Mouse (Mus musculus): Measurements from ENCODE around the gene Prep. TPM values are rescaled to one million over a fixed set of nuclear protein-coding genes. Genes with fewer than 3 reads are reported as not detected.

The Prep gene
- polyA plus RNA-seq, 1 experiment from 2014 or later = 26.9 TPM

GRCm38 (mm10) chr10:45104098-45104497, 37.1 kb downstream of the Prep start:
- H3K9ac ChIP-seq (ENCODE audit: low read depth, low read length) = no peak overlapping the region
- WGBS = 28% methylated on average over 7 of the region's 7 CpGs
- H3K4me2 ChIP-seq (ENCODE audit: low read length) = no peak overlapping the region
- H3K9me3 ChIP-seq (ENCODE audit: control insufficient read depth, low read length) = no peaks in the 10 kb centered on the region
- peaks cover 2% of the 10 kb centered on the region; the same call in 1 of the 2 replicates for H3K36me3 ChIP-seq (ENCODE audit: control insufficient read depth, insufficient read depth, low read length)
- peaks cover 11% of the 10 kb centered on the region for H3K4me1 ChIP-seq (ENCODE audit: control insufficient read depth, insufficient read depth, low read depth, low read length)
- ATAC-seq = peak; percentile 64
- no peak overlapping the region for H3K4me3 ChIP-seq (ENCODE audit: low read length)
- H3K27ac ChIP-seq (ENCODE audit: low read depth, low read length) = peak overlapping the region; percentile 50; the same call in 1 of the 2 replicates
- no peaks in the 10 kb centered on the region for H3K27me3 ChIP-seq (replicated peaks; ENCODE audit: control insufficient read depth, insufficient read depth, low read length)

GRCm38 (mm10) chr10:45104535-45105079, 37.6 kb downstream of the Prep start:
- no peak for ATAC-seq
- Histone ChIP-seq H3K9ac (ENCODE audit: low read depth, low read length) (no peak overlapping the region), H3K36me3 (ENCODE audit: control insufficient read depth, insufficient read depth, low read length) (no peaks in the 10 kb centered on the region), H3K27ac (ENCODE audit: low read depth, low read length) (no peak overlapping the region), H3K4me2 (ENCODE audit: low read length) (no peak overlapping the region), H3K9me3 (ENCODE audit: control insufficient read depth, low read length) (no peaks in the 10 kb centered on the region), H3K4me1 (ENCODE audit: control insufficient read depth, insufficient read depth, low read depth, low read length) (peaks cover 11% of the 10 kb centered on the region), H3K4me3 (ENCODE audit: low read length) (no peak overlapping the region), H3K27me3 (replicated peaks; ENCODE audit: control insufficient read depth, insufficient read depth, low read length) (no peaks in the 10 kb centered on the region)
- WGBS = 49% methylated on average over 4 of the region's 4 CpGs

GRCm38 (mm10) chr10:45106541-45106940, 39.5 kb downstream of the Prep start:
- H3K36me3 ChIP-seq (ENCODE audit: control insufficient read depth, insufficient read depth, low read length) = no peaks in the 10 kb centered on the region
- H3K27me3 ChIP-seq (replicated peaks; ENCODE audit: control insufficient read depth, insufficient read depth, low read length) = no peaks in the 10 kb centered on the region
- ATAC-seq = no peak
- no peaks in the 10 kb centered on the region for H3K9me3 ChIP-seq (ENCODE audit: control insufficient read depth, low read length)
- WGBS = 92% methylated on average over 4 of the region's 4 CpGs
- H3K4me3 ChIP-seq (ENCODE audit: low read length) = no peak overlapping the region
- H3K4me2 ChIP-seq (ENCODE audit: low read length) = no peak overlapping the region
- H3K9ac ChIP-seq (ENCODE audit: low read depth, low read length) = no peak overlapping the region
- H3K27ac ChIP-seq (ENCODE audit: low read depth, low read length) = no peak overlapping the region
- H3K4me1 ChIP-seq (ENCODE audit: control insufficient read depth, insufficient read depth, low read depth, low read length) = peaks cover 11% of the 10 kb centered on the region

GRCm38 (mm10) chr10:45107313-45107712, 40.3 kb downstream of the Prep start:
- Histone ChIP-seq H3K4me2 (ENCODE audit: low read length) (no peak overlapping the region), H3K27ac (ENCODE audit: low read depth, low read length) (no peak overlapping the region), H3K4me1 (ENCODE audit: control insufficient read depth, insufficient read depth, low read depth, low read length) (peaks cover 11% of the 10 kb centered on the region), H3K9ac (ENCODE audit: low read depth, low read length) (no peak overlapping the region), H3K36me3 (ENCODE audit: control insufficient read depth, insufficient read depth, low read length) (peaks cover 4% of the 10 kb centered on the region; the same call in 1 of the 2 replicates), H3K27me3 (replicated peaks; ENCODE audit: control insufficient read depth, insufficient read depth, low read length) (no peaks in the 10 kb centered on the region), H3K4me3 (ENCODE audit: low read length) (no peak overlapping the region), H3K9me3 (ENCODE audit: control insufficient read depth, low read length) (no peaks in the 10 kb centered on the region)
- ATAC-seq = no peak
- 95% methylated on average over 2 of the region's 2 CpGs for WGBS

GRCm38 (mm10) chr10:45109041-45109440, 42.0 kb downstream of the Prep start:
- WGBS = 92% methylated on average over 8 of the region's 8 CpGs
- H3K4me2 ChIP-seq (ENCODE audit: low read length) = no peak overlapping the region
- peaks cover 4% of the 10 kb centered on the region; the same call in 1 of the 2 replicates for H3K36me3 ChIP-seq (ENCODE audit: control insufficient read depth, insufficient read depth, low read length)
- H3K27me3 ChIP-seq (replicated peaks; ENCODE audit: control insufficient read depth, insufficient read depth, low read length) = no peaks in the 10 kb centered on the region
- no peaks in the 10 kb centered on the region for H3K9me3 ChIP-seq (ENCODE audit: control insufficient read depth, low read length)
- no peak overlapping the region for H3K4me3 ChIP-seq (ENCODE audit: low read length)
- no peak overlapping the region for H3K27ac ChIP-seq (ENCODE audit: low read depth, low read length)
- no peak overlapping the region for H3K9ac ChIP-seq (ENCODE audit: low read depth, low read length)
- ATAC-seq = no peak
- H3K4me1 ChIP-seq (ENCODE audit: control insufficient read depth, insufficient read depth, low read depth, low read length) = peaks cover 3% of the 10 kb centered on the region

- no peak overlapping the region for H3K27ac ChIP-seq (ENCODE audit: low read depth, low read length)
- no peak overlapping the region for H3K4me2 ChIP-seq (ENCODE audit: low read length)
- H3K4me1 ChIP-seq (ENCODE audit: control insufficient read depth, insufficient read depth, low read depth, low read length) = no peaks in the 10 kb centered on the region
- no peaks in the 10 kb centered on the region for H3K27me3 ChIP-seq (replicated peaks; ENCODE audit: control insufficient read depth, insufficient read depth, low read length)
- no peaks in the 10 kb centered on the region for H3K9me3 ChIP-seq (ENCODE audit: control insufficient read depth, low read length)
- 89% methylated on average over 6 of the region's 6 CpGs for WGBS
- H3K9ac ChIP-seq (ENCODE audit: low read depth, low read length) = no peak overlapping the region
- H3K4me3 ChIP-seq (ENCODE audit: low read length) = no peak overlapping the region
- H3K36me3 ChIP-seq (ENCODE audit: control insufficient read depth, insufficient read depth, low read length) = peaks cover 4% of the 10 kb centered on the region
- no peak for ATAC-seq
These were observed 43.0 kb downstream of the Prep start for GRCm38 (mm10) chr10:45109974-45110373.

- H3K4me3 ChIP-seq (ENCODE audit: low read length) = no peak overlapping the region
- no peak overlapping the region for H3K4me2 ChIP-seq (ENCODE audit: low read length)
- H3K36me3 ChIP-seq (ENCODE audit: control insufficient read depth, insufficient read depth, low read length) = peaks cover 16% of the 10 kb centered on the region
- H3K27me3 ChIP-seq (replicated peaks; ENCODE audit: control insufficient read depth, insufficient read depth, low read length) = no peaks in the 10 kb centered on the region
- H3K27ac ChIP-seq (ENCODE audit: low read depth, low read length) = no peak overlapping the region
- H3K9me3 ChIP-seq (ENCODE audit: control insufficient read depth, low read length) = no peaks in the 10 kb centered on the region
- WGBS = 77% methylated on average over 11 of the region's 11 CpGs
- H3K4me1 ChIP-seq (ENCODE audit: control insufficient read depth, insufficient read depth, low read depth, low read length) = no peaks in the 10 kb centered on the region
- no peak overlapping the region for H3K9ac ChIP-seq (ENCODE audit: low read depth, low read length)
- ATAC-seq = no peak
These were observed 45.9 kb downstream of the Prep start for GRCm38 (mm10) chr10:45112927-45113326.

- H3K4me2 ChIP-seq (ENCODE audit: low read length) = no peak overlapping the region
- peaks cover 16% of the 10 kb centered on the region for H3K36me3 ChIP-seq (ENCODE audit: control insufficient read depth, insufficient read depth, low read length)
- peak; percentile 72 for ATAC-seq
- no peak overlapping the region for H3K9ac ChIP-seq (ENCODE audit: low read depth, low read length)
- H3K4me3 ChIP-seq (ENCODE audit: low read length) = no peak overlapping the region
- H3K27me3 ChIP-seq (replicated peaks; ENCODE audit: control insufficient read depth, insufficient read depth, low read length) = no peaks in the 10 kb centered on the region
- H3K9me3 ChIP-seq (ENCODE audit: control insufficient read depth, low read length) = no peaks in the 10 kb centered on the region
- no peak overlapping the region for H3K27ac ChIP-seq (ENCODE audit: low read depth, low read length)
- no peaks in the 10 kb centered on the region for H3K4me1 ChIP-seq (ENCODE audit: control insufficient read depth, insufficient read depth, low read depth, low read length)
- 95% methylated on average over 4 of the region's 4 CpGs for WGBS
These were observed 47.5 kb downstream of the Prep start for GRCm38 (mm10) chr10:45114462-45114861.

- H3K4me2 ChIP-seq (ENCODE audit: low read length) = no peak overlapping the region
- no peak for ATAC-seq
- no peaks in the 10 kb centered on the region for H3K9me3 ChIP-seq (ENCODE audit: control insufficient read depth, low read length)
- no peaks in the 10 kb centered on the region for H3K27me3 ChIP-seq (replicated peaks; ENCODE audit: control insufficient read depth, insufficient read depth, low read length)
- peaks cover 21% of the 10 kb centered on the region for H3K36me3 ChIP-seq (ENCODE audit: control insufficient read depth, insufficient read depth, low read length)
- H3K9ac ChIP-seq (ENCODE audit: low read depth, low read length) = no peak overlapping the region
- H3K4me3 ChIP-seq (ENCODE audit: low read length) = no peak overlapping the region
- no peaks in the 10 kb centered on the region for H3K4me1 ChIP-seq (ENCODE audit: control insufficient read depth, insufficient read depth, low read depth, low read length)
- no peak overlapping the region for H3K27ac ChIP-seq (ENCODE audit: low read depth, low read length)
- WGBS = 91% methylated on average over 5 of the region's 5 CpGs
These were observed 49.8 kb downstream of the Prep start for GRCm38 (mm10) chr10:45116832-45117231.

GRCm38 (mm10) chr10:45118389-45118788, 51.4 kb downstream of the Prep start:
- ATAC-seq = no peak
- Histone ChIP-seq H3K9ac (ENCODE audit: low read depth, low read length) (no peak overlapping the region), H3K36me3 (ENCODE audit: control insufficient read depth, insufficient read depth, low read length) (peaks cover 17% of the 10 kb centered on the region), H3K4me2 (ENCODE audit: low read length) (no peak overlapping the region), H3K9me3 (ENCODE audit: control insufficient read depth, low read length) (no peaks in the 10 kb centered on the region), H3K4me3 (ENCODE audit: low read length) (no peak overlapping the region), H3K27ac (ENCODE audit: low read depth, low read length) (no peak overlapping the region), H3K27me3 (replicated peaks; ENCODE audit: control insufficient read depth, insufficient read depth, low read length) (no peaks in the 10 kb centered on the region), H3K4me1 (ENCODE audit: control insufficient read depth, insufficient read depth, low read depth, low read length) (no peaks in the 10 kb centered on the region)
- 96% methylated on average over 8 of the region's 8 CpGs for WGBS

All from hindbrain, embryonic 16.5 days (tissue).